Mouse (Mus musculus) adrenal gland, postnatal 36 days (tissue): Measurements from ENCODE around the gene Slc25a36. TPM values are rescaled to one million over a fixed set of nuclear protein-coding genes. Genes with fewer than 3 reads are reported as not detected.
A peak's percentile ranks its signal among the peaks of the same experiment; 100 is the strongest.

Source experiments
- DNase-seq, 2 experiments: peaks; one replicate each; pipeline ENCODE4 v3.0.0; 2021; ENCODE audit warnings: mixed read lengths in 1 of 2
- long read RNA-seq, 2 experiments: library from polyadenylated mRNA; stranded (forward); transcript quantifications; one replicate each; pipeline ENCODE4 v2.0.0; 2021; ENCODE audit warnings: borderline sequencing depth in 2 of 2
- total RNA-seq, 2 experiments: library from RNA; stranded (reverse); gene quantifications; 2 replicates each; pipeline ENCODE4 v1.2.3; 2021

Gene Slc25a36
- total RNA-seq = 10 to 100 TPM; 65.0 to 79.6 TPM
- long read RNA-seq, experiment 1, full-length matches to known transcripts = 7 of 12 reads
- long read RNA-seq, experiment 1, partial matches to known transcripts = 1 of 12 reads
- long read RNA-seq, experiment 1, other reads (novel, unspliced or antisense) = 4 of 12 reads
- long read RNA-seq, experiment 2, full-length matches to known transcripts = 1 of 3 reads
- long read RNA-seq, experiment 2, partial matches to known transcripts = 1 of 3 reads
- long read RNA-seq, experiment 2, other reads (novel, unspliced or antisense) = 1 of 3 reads

DNA sequence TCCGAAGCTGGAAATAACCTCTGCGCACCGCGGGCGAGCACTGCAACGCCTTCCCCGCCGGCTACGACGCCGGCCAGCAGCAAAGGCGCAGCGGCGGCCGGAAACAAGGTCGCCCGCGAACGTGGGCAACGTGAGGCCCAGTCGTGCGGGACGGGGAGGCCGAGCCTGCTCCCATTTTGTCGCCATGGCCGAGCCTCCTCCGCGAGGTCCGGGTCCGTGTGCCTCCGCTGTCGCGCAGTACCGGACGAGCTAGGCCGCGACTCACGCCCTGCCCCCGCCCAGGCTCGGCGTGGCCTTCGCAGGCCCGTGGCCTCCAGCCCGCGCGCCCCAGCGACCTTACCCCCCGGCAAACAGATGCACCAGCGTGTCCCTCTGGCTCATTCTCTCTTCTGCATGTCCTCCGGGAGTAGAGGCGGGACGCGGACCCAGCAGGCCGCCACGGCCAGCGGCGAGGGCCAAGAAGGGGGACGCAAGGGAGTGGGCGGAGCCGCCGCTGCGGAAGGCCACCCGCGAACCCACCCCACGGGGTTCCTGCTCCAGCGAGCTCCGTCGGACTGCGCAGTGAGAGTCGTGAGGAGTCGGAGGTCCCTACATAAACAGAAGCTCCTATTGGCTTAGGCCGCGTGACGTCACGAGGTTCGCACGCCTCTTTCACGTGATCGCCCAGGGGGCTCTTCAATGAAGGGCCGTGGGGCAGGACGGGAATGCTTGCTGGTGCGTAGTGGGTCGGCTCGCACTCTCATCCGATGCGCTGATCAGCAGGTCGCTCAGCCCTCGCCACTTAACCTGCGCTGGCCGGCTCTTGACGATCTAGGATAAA lies at the start of gene Slc25a36:
TSS of gene Slc25a36 (minus strand) at position 587 of the 820 bp plus-strand sequence.
- DNase-seq = peak; percentile 96 to 98

DNA sequence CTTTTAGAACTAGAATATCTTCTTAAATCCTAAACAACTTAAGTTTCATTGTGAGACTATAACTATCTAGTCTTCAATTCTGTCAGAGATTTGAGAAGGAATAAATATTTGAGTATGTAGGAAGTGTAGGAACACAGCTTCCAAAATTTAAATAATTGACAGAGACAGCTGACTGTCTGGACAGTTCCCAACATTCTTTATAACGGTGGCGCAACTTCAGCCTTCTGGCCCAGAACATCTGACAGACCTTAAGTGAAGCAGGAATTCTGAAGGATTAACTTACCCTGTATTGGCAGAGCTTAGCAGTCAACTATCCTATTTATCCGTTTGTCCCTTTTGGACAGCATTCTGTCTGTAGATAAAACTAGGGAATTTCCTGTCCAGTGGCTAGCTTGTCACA lies 47.5 kb upstream of the Slc25a36 start:
- DNase-seq = no peak

DNA sequence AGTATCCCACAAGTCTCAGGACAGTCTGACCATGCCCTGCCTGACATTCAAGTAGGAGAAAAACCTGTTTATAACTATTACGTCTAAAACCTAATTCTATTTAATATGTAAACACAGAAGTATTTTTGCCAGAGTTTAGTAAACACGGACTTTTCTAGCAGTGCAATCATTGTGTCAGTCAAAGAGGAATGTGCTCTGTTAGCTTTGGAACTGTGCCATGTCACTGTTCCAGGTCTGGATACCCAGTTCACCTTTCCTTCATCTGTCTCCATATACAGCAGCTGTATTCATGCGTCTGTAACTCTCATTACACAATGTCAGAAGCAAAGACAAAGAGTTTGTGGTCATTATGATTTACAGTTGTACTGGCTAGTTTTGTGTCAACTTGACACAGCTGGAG lies 45.0 kb upstream of the Slc25a36 start:
- no peak for DNase-seq

DNA sequence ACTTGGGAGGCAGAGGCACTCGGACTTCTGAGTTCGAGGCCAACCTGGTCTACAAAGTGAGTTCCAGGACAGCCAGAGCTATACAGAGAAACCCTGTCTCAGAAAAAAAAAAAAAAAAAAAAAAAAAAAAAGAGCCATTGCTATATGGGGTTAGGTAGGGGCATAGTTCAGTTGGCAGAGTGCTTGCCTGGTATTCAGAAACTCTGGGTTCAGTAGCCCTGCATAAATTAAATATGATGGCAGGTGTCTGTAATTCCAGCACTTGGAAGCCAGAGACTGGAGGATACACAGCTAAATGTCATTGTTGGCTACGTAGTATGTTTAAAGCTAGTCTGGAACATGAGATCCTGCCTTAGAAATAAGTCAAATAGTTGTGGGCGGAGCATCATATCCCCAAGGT lies 44.0 kb upstream of the Slc25a36 start:
- DNase-seq = no peak

DNA sequence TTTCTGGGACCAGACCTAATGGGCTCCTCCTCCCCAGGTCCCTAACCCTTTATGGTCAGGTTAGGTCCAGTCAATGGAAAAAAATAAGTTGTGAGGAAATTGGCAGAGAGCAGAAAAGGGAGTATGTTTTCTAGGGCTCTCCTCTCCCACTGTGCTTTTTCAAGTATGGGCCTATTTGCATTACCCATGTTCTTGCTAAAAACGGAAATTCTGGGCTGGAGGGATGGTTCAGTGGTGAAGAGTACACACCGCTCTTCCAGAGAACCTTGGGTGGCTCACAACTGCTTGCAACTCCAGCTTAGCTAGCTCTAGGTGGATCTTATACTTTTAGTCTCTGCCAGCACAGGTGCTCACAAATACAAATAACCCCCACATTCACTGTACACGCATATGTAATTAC lies 42.0 kb upstream of the Slc25a36 start:
- DNase-seq = no peak

DNA sequence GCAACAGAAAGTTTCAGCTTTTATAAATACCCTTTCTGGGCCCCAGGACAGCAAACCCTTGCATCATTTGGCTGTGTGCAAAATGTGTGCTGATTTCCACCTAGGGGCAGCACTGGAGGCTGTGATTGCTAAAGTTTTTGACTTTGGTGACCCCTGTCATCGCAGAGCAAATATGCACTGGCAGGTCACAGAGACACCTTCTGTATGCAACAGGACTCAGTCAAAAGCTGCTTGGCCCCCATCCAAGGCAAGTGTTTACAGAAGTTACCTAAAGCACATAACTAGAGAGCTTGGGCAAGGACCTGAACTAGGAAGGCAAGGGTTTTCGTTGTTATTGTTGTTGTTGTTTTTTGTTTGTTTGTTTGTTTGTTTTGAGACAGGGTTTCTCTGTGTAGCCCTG lies 36.3 kb upstream of the Slc25a36 start:
- no peak for DNase-seq

DNA sequence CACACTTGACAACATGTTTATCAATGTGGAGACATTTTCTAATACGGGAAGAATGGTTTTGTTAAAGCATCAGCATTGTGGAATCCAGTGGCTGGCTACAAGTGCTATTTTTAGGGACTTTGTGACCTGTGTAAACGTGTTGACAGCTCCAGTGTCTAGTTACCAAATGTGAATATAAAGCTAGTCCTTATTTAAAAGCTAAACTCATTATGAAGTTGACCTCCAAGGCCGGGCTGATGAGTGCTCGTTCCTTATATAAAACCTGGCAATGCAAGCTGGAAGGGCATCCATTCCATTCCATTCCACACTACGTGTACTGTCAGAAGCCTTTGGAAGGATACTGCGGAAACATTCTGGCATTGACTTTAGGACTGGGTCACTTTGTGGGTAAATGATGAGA lies 34.4 kb upstream of the Slc25a36 start:
- no peak for DNase-seq

DNA sequence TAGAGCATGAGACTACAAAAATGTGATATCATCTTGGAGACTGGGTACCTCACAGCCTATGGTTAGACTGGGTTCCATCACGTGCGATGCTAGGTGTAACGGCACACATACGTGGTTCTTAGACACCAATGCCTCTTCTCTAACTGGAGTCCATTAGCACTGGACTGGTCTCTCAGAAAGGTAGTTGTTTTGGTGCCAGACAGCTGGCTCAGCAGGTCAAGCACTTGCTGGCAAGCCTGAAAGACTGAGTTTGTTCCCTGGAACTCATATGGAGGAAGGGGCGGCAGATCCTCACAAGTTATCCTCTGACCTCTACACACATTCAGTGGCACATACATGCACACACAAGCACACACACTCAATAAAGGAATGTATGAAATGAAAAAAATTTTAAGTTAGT lies 32.5 kb upstream of the Slc25a36 start:
- no peak for DNase-seq

DNA sequence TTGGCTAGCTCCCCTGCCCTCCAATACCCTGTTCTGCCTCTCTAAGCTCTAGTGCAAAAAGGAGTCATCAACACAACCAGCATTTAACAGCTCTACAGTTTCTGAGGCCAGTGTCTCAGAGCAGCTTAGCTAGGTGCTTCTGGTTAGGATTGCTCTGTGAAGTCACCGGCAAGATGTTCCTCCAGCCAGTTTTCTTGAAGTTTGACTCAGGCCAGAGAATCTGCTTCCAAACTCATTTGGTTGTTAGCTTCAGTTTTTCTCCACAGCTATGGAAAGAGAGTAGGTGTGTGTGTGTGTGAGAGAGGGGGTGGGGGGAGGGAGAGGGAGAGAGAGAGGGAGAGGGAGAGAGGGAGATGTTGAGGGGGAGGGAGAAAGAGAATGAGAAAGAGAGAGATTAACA lies 31.6 kb upstream of the Slc25a36 start:
- DNase-seq = no peak

DNA sequence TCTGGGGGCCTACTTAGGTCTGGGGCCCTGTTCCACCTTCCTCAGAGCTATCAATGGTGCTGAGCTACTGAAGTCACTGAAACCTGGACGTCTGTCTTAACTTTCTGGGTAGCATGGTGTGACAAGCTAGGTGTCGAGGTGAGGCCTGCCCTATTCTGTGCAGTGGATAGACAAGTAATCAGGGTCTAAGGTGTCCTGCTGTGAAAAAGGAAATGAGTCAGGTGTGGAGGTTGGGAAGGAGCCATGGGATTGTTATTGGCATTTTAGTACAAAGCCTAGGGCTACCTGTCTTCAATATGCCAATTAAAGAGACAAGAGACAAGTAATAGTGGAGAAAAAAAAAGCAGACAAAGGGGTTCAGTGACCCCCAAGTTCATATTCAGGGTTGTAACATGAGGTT lies 30.8 kb upstream of the Slc25a36 start:
- DNase-seq = no peak

DNA sequence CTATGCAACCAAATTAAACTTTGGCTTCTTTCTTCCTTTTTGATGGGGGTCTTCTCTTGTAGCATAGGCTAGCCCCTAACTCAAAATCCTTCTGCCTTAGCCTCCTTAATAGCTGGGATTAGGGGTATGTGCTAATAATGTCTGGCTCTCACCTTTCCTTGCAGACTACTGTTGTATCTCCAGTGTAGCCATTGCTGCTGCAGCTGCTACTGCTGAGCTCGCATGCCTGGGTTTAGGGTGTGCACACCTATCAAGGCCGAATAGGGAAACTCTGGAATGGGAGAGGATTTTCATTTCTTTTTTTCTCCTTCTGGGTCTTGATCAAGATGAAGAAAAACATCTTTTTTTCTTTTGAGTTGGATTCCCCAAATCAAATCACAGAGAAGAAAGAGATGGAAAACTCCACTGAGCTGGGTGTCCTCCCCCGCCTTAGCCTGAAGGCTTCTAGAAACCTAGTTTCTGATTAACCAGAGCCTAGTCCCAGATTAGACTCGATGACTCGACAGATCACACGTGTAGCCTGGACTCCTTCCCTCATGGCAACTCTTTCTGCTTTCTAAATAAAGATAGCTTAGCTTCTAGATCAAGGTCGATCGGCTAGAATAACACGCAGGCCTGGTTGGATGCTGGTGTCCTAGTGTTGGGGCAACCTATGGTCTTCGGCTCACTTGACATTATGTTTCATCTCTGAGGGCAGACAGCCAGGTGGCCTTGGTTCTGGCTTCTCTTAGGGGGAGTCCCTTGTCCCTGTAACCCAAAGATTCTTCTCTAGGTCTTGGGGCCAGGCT lies 29.4 kb upstream of the Slc25a36 start:
- DNase-seq = no peak

DNA sequence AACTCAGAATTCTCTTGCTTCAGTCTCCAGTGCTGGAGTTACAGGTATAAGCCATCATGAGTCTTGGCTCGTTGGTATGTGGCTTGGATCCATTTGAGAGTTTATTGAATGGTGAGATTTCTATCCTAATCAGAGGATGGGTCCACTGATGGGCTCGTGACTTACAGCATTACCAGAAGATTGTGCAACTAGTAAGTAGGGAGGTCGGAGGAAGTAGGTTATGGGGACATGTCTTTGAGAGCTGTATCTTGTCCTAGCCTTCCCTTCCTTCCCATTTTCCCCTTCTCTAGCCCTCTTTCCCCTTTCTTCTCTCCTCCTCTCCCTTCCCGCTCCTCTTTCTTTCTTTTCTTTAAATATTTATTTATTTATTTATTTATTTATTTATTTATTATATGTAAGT lies 26.7 kb upstream of the Slc25a36 start:
- DNase-seq = no peak

DNA sequence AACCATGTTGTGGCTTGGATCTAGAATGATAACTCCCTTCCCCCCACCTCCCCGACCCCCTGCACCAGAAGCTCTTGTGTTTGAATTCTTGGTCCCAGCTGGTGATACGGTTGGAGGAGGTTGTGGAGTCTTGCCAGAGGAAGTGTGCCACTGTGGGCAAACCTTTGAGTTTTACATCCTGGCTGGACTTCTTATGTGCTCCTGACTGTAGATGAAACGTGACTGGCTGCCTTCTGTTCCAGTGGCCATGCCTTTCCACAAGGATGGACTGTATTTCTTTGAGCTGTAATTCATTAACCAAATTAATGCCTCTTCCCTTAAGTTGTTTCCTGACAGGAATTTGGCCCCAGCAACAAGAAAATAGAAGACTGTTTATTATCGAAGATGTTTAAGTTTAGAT lies 26.2 kb upstream of the Slc25a36 start:
- no peak for DNase-seq

DNA sequence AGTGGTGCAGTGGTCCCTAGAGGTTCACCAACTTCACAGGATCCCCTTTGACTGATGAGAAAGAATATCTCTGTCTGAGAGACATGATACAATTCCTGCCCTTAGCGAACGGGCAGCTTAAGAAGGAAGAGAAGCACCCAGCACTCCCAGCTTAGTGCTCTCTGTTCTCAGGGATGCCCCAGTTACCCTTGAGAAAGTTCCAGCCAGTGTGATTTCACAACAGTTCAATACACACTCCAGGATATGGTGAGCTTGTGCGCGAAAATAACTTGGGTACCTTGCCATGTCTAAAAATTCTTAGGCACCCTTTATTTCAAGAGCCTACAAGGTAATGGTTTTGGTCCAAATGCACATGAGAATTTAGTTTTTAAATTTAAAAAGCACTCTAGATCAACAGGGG lies 24.9 kb upstream of the Slc25a36 start:
- no peak for DNase-seq

DNA sequence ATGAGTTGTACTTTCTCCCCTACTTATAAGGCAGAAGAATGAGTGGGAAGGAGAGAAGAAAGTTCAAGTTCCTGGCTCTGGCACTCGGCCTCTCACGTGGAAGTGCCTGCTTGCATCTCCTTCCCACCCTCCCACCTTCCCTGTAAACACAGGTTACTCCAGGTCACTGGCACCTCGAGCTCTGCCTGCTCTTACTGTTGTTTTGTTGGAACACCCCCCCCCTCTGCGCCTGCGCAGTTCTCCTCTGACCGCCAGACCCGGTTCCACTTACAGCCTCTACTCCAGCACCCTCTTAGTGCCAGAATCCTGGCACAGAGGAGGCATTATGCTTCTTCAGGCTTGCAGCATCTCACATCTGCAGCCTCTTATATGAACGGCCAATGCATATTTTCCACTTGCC lies 22.2 kb upstream of the Slc25a36 start:
- DNase-seq = no peak

DNA sequence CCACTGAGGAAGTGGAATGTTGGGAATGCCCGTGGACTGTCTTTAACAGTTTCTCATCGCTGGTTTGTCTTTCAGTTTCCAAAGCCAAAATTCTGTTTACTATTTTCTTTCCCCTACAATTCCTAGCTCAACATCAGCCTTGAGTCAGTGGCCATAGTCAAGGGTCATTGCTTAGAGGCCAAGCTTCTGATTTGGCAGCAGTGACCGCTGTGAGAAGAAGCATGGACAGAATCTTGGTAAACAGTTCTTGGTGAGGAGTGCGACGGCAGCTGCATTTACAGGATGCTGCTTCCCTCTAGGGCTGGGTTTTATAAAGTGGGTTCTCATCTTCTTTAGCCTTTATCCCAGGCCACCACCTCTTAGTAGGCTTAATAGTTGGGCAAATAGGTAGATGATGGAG lies 19.0 kb upstream of the Slc25a36 start:
- DNase-seq = no peak

DNA sequence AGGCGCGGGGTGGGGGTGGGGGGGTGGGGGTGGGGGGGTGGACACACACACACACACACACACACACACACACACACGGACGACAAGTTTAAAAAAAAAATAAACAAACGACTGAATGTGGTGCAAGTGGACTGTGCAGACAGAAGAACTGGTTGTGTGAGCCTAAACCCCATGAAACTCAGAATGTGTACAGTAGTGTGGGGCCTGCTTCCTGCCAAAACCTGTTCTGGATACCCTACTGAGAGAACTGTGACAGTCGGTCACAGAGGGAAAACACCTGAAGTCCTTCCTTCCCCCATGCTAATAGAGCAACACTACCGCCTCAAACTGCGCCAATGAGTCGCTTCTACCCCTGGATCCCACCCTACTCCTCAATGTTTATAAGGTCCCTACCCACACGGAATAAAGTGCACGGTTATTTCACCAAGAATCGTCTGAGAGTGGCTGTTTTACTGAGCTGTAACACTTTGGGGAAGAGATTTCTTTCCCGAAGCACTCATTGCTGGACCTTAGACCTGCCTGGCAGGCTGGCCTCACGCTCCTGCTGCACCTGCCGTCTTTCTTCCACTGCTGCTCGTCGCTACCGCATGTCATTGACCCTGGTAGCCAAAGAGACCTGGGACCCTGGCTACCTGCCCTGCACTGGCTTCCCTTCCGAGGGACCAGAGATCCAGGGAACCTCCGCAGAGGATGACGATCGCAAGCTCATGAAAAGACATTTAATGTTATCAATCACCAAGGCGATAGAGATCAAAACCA lies 13.2 kb upstream of the Slc25a36 start:
- no peak for DNase-seq

DNA sequence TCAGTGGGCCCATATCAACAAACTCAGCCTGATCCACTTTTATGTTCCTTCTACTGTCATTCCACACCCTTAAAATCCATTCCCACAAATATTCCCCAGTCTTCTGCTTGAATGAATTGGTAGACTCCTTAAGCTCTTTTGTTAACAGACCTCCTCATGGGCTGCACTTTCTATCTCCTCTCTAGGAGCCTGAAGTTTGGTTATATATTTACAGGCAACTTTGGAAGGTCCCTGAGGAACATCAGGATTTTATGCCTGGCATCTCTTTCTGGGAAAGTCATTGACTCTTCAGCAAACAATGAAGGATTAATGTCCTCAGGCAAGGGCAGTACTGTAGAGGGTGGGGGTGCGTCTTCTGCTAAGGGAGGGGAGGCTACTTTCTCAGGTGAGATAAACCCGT lies 10.5 kb upstream of the Slc25a36 start:
- DNase-seq = no peak

DNA sequence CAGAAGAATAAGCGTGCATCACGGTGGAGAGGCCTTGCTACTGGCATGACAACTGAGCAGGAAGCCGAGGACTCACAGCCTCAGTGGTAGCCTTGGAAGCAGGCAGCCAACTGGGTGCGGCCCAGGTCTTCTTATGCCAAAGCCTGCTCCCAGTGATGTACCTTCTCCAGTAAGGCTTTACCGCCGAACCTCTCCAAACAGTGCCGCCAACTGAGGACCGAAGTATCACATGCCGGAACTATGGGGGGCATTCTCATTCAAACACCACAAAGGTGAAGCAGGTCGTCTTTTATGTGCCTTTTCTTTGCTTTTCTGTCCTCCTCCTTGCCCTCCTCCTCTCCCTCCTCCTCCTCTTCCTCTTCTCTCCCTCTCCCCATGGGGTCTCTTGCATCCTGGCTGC lies 3.3 kb upstream of the Slc25a36 start:
- no peak for DNase-seq

DNA sequence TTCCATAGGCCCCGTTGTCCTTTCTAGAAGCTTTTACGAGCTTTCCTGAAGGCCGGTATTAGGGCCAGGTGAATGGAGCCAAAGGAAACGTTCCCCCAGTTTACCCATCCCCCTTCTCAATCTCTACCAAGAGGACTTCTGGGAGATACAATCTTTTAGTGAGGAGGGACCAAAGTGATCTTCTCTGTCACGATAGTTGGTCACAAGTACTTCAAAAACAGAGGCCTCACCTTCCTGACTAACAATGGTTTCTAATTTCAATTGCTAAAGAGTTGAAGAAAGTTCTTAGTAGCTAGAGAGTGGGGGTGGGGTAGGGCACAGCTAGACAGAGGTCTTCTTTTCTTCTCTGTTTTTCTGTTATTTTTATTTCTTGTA lies 2.6 kb upstream of the Slc25a36 start:
- DNase-seq = no peak

DNA sequence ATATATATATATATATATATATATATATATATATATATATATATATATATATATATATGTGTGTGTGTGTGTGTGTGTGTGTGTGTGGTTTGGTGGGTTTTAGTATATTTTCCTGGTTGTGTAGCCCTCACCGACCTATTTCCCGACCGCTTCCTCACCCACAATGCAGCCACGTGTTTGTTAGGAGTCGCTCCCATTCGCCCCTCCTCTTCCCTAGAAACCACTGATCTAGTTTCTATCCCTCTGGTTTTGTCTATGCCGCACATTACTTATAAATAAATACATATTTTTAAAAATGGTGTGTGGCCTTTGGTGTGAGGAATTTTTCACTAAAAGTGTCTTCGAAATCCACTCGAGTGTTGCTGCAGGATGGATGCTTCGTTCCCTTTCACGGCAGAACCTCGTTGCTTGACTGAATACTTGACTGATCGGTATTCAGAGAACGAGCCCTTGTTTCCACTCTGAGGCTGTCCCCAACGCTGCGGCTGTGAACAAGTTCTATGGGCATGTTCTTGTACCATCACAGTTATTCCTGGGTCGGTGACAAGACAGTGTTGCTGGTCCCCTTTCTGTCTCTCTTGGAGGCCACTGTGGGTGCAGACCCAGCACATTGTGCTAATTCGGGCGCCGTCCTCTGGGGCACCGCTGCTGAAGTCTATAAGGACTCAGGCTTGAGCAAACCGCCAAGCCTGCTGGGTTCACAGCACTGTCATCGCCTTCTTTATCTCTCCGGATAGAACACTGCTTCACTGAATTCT lies 2.0 kb upstream of the Slc25a36 start:
- DNase-seq = no peak

DNA sequence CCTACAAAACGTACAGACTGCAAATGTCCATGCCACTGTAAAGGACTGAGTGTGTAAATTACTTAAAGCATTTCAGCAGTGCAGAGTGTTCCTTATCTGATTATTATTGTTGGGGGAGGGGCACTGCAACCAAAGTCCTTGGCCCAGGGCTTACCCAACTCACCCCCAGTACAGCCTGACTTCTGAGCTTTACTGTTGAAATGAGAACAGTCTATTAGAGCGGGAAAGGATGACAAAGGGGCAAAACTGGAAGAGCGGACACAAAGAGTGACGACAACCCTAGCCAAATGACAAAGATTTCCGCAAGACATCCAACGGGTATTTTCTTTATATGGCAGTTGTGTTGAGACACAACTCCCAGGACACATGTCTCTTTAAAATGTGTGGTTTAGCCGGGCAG lies 1.3 kb upstream of the Slc25a36 start:
- DNase-seq = peak in 1 of 2 experiments; percentile 4
